ENCODE assay signal across 10 mouse cellular contexts in the genomic region with DNA sequence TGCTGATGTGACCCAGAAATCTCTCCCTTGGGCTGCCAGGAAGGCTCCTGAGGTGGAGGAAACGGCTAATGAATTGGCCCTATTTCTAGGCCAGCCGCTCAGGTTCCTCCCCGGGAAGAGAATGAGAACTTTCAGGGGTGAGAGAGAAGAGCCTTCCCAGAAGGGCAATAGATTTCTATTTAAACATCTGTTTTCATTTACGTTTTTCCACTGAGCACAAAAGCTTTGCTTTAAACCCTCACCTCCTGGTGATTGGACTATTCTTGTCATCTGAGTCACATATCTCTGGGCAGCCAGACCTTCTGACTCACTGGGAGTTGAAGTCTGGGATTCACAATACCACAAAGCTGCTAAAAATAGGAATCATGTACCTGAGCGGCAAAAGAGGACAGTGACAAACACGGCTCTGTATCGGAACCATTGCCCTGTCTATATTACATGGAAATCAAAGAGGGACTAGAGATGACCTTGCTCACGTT.
DNase-seq lines count a peak whose midpoint lies in the region; ATAC-seq lines count a peak whose summit lies in the region.
"Had no signal": no experiment of that assay in that cellular context is flagged by ENCODE, and none has a peak within 500 bp of the region (broad histone marks: within the 10 kb centered on the region; RNA-seq: fewer than 3 reads in every experiment).

No protein-coding gene starts in this region.

- H3K9ac ChIP-seq in embryonic facial prominence, embryonic 11.5 days (replicated peaks; ENCODE audit: low read length), result no peak overlapping the region
- H3K9ac ChIP-seq in heart, embryonic 12.5 days, result peak overlapping the region; percentile 35; the same call in 1 of the 2 replicates
- H3K9ac ChIP-seq: liver, embryonic 13.5 days had no signal

- no peak overlapping the region for H3K4me2 ChIP-seq in embryonic facial prominence, embryonic 11.5 days (ENCODE audit: low read depth, low read length)
- H3K4me2 ChIP-seq in heart, embryonic 12.5 days, result peak overlapping the region; percentile 43
- H3K4me2 ChIP-seq: liver, embryonic 13.5 days had no signal

- H3K4me3 ChIP-seq in embryonic facial prominence, embryonic 11.5 days (ENCODE audit: low read depth, low read length), result no peak overlapping the region
- H3K4me3 ChIP-seq in embryonic facial prominence, embryonic 10.5 days, result no peak overlapping the region
- H3K4me3 ChIP-seq in heart, embryonic 12.5 days, result no peak overlapping the region
- H3K4me3 ChIP-seq: liver, embryonic 13.5 days had no signal

- H3K27ac ChIP-seq in embryonic facial prominence, embryonic 11.5 days (replicated peaks; ENCODE audit: low read depth, low read length), result no peak overlapping the region
- no peak overlapping the region for H3K27ac ChIP-seq in embryonic facial prominence, embryonic 10.5 days (replicated peaks)
- H3K27ac ChIP-seq in heart, embryonic 12.5 days (ENCODE audit: poor library complexity, severe bottlenecking), result peak overlapping the region; percentile 82
- H3K27ac ChIP-seq: liver, embryonic 13.5 days had no signal

- no peaks in the 10 kb centered on the region for H3K27me3 ChIP-seq in embryonic facial prominence, embryonic 11.5 days (ENCODE audit: control insufficient read depth, insufficient read depth, low read length)
- H3K27me3 ChIP-seq in embryonic facial prominence, embryonic 10.5 days (replicated peaks; ENCODE audit: low read depth, poor library complexity, severe bottlenecking), result no peaks in the 10 kb centered on the region
- no peaks in the 10 kb centered on the region for H3K27me3 ChIP-seq in heart, embryonic 12.5 days (replicated peaks)

- no peaks in the 10 kb centered on the region for H3K36me3 ChIP-seq in embryonic facial prominence, embryonic 11.5 days (replicated peaks; ENCODE audit: control insufficient read depth, insufficient read depth, low read depth, low read length)
- no peaks in the 10 kb centered on the region for H3K36me3 ChIP-seq in embryonic facial prominence, embryonic 10.5 days (replicated peaks)
- H3K36me3 ChIP-seq in heart, embryonic 12.5 days, result no peaks in the 10 kb centered on the region
- H3K36me3 ChIP-seq: liver, embryonic 13.5 days had no signal

- H3K9me3 ChIP-seq in embryonic facial prominence, embryonic 11.5 days (replicated peaks; ENCODE audit: control insufficient read depth, low read length), result no peaks in the 10 kb centered on the region
- no peaks in the 10 kb centered on the region for H3K9me3 ChIP-seq in embryonic facial prominence, embryonic 10.5 days
- H3K9me3 ChIP-seq in heart, embryonic 12.5 days (replicated peaks), result no peaks in the 10 kb centered on the region
- H3K9me3 ChIP-seq: liver, embryonic 13.5 days had no signal

- WGBS in embryonic facial prominence, embryonic 11.5 days, result 46% methylated on average over 8 of the region's 8 CpGs
- WGBS in embryonic facial prominence, embryonic 10.5 days, result 45% methylated on average over 8 of the region's 8 CpGs
- 39% methylated on average over 8 of the region's 8 CpGs for WGBS in heart, embryonic 12.5 days

- DNase-seq in embryonic facial prominence, embryonic 11.5 days (ENCODE audit: low spot score), result peak; percentile 52
- no peak for DNase-seq in embryonic facial prominence, embryonic 10.5 days (ENCODE audit: low spot score)
- peak; percentile 98 for DNase-seq in 3T3-L1 (ENCODE audit: low read depth, low spot score)
- peak; percentile 43 to 51 for DNase-seq in adrenal gland, postnatal 36 days
- DNase-seq in c-Kit-positive CD71-positive TER-119-positive erythroid progenitor cells, embryonic 14.5 days (ENCODE audit: low spot score), result no peak
- no peak for DNase-seq in lung, postnatal 36 days
- DNase-seq: gastrocnemius, postnatal 25 days; liver, embryonic 13.5 days had no signal

- ATAC-seq in embryonic facial prominence, embryonic 11.5 days (replicated peaks; ENCODE audit: insufficient number of reproducible peaks, low FRiP score, low TSS enrichment, low read depth), result no peak
- ATAC-seq in heart, embryonic 12.5 days (ENCODE audit: insufficient number of reproducible peaks, low FRiP score), result no peak
- ATAC-seq in erythroblast, adult 5-6 weeks (replicated peaks; ENCODE audit: low FRiP score, poor library complexity, severe bottlenecking), result no peak

- H3K4me1 ChIP-seq in embryonic facial prominence, embryonic 11.5 days (ENCODE audit: control insufficient read depth, insufficient read depth, low read length), result no peaks in the 10 kb centered on the region
- peaks cover 10% of the 10 kb centered on the region for H3K4me1 ChIP-seq in embryonic facial prominence, embryonic 10.5 days
- peaks cover 48% of the 10 kb centered on the region for H3K4me1 ChIP-seq in heart, embryonic 12.5 days (replicated peaks)
- H3K4me1 ChIP-seq: liver, embryonic 13.5 days had no signal

Comparison
In these comparisons a context has a peak if more than half of its experiments do, and no peak if none do; other contexts are left out.
1. DNase-seq: peak in embryonic facial prominence, embryonic 11.5 days (single experiment), 3T3-L1 (single experiment) and adrenal gland, postnatal 36 days (2 of 2); none in embryonic facial prominence, embryonic 10.5 days (single experiment), c-Kit-positive CD71-positive TER-119-positive erythroid progenitor cells, embryonic 14.5 days (single experiment) and lung, postnatal 36 days (single experiment).